Mouse (Mus musculus): ENCODE results near the gene Wnk2. TPM values are rescaled to one million over a fixed set of nuclear protein-coding genes. Genes with fewer than 3 reads are reported as not detected.

Wnk2 gene
- polyA plus RNA-seq, 1 experiment from 2014 or later = 0.89 TPM

DNA sequence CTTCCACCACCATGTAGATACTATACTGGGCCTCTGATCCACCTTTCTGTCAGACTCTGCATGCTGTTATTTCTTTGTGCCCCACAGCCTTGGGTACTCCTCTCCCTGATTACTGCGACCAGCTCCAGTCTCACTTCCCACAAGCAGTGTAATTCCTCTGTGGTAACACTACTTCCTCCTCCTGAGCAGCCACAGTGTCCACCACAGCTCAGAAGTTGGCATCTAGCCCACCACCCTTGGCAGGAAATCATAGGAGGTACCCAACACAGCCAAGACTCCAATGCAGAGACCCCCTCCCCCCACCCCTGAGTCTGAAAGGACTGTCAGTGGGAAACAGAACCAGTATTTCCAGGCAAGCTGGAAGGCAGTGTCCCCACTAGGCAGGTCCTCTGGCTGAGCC is 47.4 kb downstream of the Wnk2 start:
- DNase-seq (ENCODE audit: low spot score) = no peak
- H3K4me1 ChIP-seq = peaks cover 4% of the 10 kb centered on the region; the same call in 1 of the 2 replicates
- no peaks in the 10 kb centered on the region for H3K27me3 ChIP-seq (ENCODE audit: insufficient read depth, poor library complexity, severe bottlenecking)
- no peak overlapping the region for H3K4me3 ChIP-seq
- no peak overlapping the region for H3K27ac ChIP-seq
- WGBS = 78% methylated on average over 1 of the region's 1 CpGs
- H3K9me3 ChIP-seq = no peaks in the 10 kb centered on the region
- no peaks in the 10 kb centered on the region for H3K36me3 ChIP-seq

DNA sequence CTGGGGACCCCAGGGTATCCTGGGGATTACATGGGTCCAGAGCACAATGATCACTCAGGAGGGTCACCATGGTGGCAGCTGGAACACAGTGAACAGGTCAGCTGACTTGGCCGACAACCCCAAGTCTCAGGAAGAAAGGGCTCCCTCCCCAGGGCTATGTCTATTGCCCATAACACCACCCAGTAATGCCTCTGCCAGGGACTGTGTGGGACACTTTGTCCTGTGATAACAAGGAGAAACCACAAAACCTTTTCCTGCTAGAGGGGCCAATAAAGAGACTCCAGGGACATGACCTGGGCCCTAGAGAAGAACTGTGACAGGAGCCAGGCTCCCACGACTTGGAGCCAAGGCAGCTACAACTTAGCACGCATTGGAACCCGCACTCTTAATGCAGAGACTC is 51.0 kb downstream of the Wnk2 start:
- Histone ChIP-seq H3K36me3 (no peaks in the 10 kb centered on the region), H3K27me3 (ENCODE audit: insufficient read depth, poor library complexity, severe bottlenecking) (no peaks in the 10 kb centered on the region), H3K4me1 (no peaks in the 10 kb centered on the region), H3K9me3 (no peaks in the 10 kb centered on the region), H3K4me3 (no peak overlapping the region), H3K27ac (no peak overlapping the region)
- no peak for DNase-seq (ENCODE audit: low spot score)
- WGBS = 88% methylated on average over 4 of the region's 4 CpGs

DNA sequence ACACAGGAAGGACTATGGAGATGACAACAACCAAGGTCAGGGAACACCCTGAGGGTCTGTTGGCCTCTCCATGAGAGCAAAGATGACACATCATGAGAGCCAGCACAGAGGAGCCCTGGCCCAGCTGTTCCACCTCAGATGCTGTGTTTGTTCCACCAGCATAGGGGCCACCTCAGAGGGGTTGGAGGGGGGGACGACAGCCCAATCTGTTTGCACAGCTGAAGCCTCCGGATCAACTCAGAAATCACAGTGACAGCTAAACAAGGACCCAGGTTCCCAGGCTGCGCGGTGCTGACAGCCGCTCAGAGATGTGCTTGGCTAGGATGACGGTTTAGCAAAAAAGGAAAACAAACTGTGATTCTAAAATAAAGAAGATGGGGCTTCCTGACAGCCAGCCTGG is 53.1 kb downstream of the Wnk2 start:
- DNase-seq (ENCODE audit: low spot score) = no peak
- 72% methylated on average over 6 of the region's 6 CpGs for WGBS
- H3K4me1 ChIP-seq = no peaks in the 10 kb centered on the region
- H3K36me3 ChIP-seq = 0 out of 2 replicates have a peak, but pooled peaks cover 3% of the 10 kb centered on the region
- no peaks in the 10 kb centered on the region for H3K9me3 ChIP-seq
- H3K27me3 ChIP-seq (ENCODE audit: insufficient read depth, poor library complexity, severe bottlenecking) = no peaks in the 10 kb centered on the region
- no peak overlapping the region for H3K27ac ChIP-seq
- no peak overlapping the region for H3K4me3 ChIP-seq

DNA sequence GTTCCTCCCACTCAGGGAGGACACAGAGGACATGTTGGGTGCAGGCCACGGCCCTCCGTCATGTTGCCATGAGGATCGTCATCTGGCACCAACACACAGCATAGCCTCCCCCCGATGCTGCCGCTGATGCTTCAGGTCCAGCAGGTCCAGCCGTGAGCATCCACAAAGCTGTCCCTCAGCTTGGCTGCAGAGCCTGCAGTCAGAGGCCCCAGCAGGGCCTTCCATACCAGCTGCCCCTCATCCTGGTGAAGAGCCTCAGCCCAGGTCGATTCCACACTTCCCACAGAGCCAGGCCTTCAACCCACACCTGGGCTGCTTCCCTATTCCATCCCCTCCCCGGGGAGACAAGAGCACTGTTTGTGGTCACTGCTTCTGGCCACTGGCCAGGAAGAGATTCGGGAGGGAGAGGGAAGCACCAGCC is 54.3 kb downstream of the Wnk2 start:
- H3K9me3 ChIP-seq = no peaks in the 10 kb centered on the region
- no peak overlapping the region for H3K27ac ChIP-seq
- H3K27me3 ChIP-seq (ENCODE audit: insufficient read depth, poor library complexity, severe bottlenecking) = no peaks in the 10 kb centered on the region
- 77% methylated on average over 9 of the region's 9 CpGs for WGBS
- no peak overlapping the region for H3K4me3 ChIP-seq
- 0 out of 2 replicates have a peak, but pooled peaks cover 3% of the 10 kb centered on the region for H3K36me3 ChIP-seq
- no peaks in the 10 kb centered on the region for H3K4me1 ChIP-seq
- no peak for DNase-seq (ENCODE audit: low spot score)

DNA sequence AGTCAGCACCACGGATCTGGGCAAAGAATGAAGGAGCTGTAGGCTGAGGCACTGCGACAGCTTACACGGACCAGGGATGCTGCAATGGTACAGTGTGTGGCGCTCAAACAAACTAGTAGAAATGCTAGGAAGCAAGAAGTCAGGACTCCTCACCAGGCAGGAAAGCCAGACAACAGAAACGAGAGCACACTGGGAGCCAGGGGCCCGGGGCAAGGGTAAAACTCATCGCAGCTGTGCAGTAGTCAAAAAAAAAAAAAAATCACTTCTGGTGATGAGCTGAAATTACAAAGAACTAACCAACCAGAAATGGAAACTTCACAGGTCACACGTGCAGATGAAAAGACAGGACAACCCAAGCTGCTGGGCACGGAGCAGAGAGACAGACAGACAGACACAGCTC is 55.2 kb downstream of the Wnk2 start:
- Histone ChIP-seq H3K4me3 (no peak overlapping the region), H3K36me3 (0 out of 2 replicates have a peak, but pooled peaks cover 3% of the 10 kb centered on the region), H3K9me3 (no peaks in the 10 kb centered on the region), H3K27me3 (ENCODE audit: insufficient read depth, poor library complexity, severe bottlenecking) (no peaks in the 10 kb centered on the region), H3K27ac (no peak overlapping the region), H3K4me1 (peaks cover 1% of the 10 kb centered on the region; the same call in 1 of the 2 replicates)
- DNase-seq (ENCODE audit: low spot score) = no peak
- 87% methylated on average over 9 of the region's 9 CpGs for WGBS

DNA sequence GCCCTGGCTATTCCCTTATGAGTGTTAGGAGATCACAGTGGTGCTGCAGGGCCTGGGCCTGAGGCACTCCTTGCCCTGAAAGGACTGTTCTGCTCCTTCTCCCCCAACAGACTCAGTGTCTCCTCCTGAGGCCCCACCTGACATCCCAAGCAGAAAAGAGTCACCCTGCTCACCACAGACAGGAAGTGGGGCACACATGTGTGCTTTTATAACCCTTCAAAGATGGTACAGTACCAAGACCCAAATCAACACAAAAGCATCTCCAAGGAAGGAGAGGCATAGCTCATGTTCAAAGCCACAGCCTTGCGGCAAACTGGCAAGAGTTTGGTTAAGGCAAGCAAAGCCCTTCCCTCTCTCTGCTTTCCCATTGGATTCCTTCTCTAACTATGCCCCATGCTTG is 57.6 kb downstream of the Wnk2 start:
- Histone ChIP-seq H3K36me3 (0 out of 2 replicates have a peak, but pooled peaks cover 3% of the 10 kb centered on the region), H3K27me3 (ENCODE audit: insufficient read depth, poor library complexity, severe bottlenecking) (no peaks in the 10 kb centered on the region), H3K4me1 (peaks cover 13% of the 10 kb centered on the region; the same call in 1 of the 2 replicates), H3K4me3 (no peak overlapping the region), H3K9me3 (no peaks in the 10 kb centered on the region), H3K27ac (no peak overlapping the region)
- 87% methylated on average over 1 of the region's 1 CpGs for WGBS
- no peak for DNase-seq (ENCODE audit: low spot score)

DNA sequence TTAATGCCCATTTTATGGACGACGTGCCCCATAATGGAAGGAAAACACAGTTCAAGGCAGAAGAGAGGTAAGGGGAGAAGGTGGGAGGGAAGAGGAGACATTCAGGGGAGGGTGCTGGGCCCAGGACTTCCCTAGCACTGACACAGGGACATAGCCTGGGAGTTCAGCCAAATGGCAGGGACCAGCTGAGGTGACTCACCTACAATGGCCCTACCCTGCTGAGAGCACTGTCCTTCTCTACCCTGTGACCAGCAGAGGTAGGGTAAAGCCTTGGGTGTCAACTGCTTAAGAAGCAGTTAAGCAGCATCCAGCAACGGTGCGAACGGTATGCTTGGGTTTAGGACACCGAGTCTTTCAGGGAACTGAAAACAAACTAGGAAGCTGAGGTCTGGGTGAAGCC is 58.9 kb downstream of the Wnk2 start:
- H3K27me3 ChIP-seq (ENCODE audit: insufficient read depth, poor library complexity, severe bottlenecking) = no peaks in the 10 kb centered on the region
- H3K4me3 ChIP-seq = no peak overlapping the region
- H3K4me1 ChIP-seq = peaks cover 13% of the 10 kb centered on the region; the same call in 1 of the 2 replicates
- no peak overlapping the region for H3K27ac ChIP-seq
- H3K36me3 ChIP-seq = 0 out of 2 replicates have a peak, but pooled peaks cover 3% of the 10 kb centered on the region
- 85% methylated on average over 6 of the region's 6 CpGs for WGBS
- H3K9me3 ChIP-seq = no peaks in the 10 kb centered on the region
- no peak for DNase-seq (ENCODE audit: low spot score)

DNA sequence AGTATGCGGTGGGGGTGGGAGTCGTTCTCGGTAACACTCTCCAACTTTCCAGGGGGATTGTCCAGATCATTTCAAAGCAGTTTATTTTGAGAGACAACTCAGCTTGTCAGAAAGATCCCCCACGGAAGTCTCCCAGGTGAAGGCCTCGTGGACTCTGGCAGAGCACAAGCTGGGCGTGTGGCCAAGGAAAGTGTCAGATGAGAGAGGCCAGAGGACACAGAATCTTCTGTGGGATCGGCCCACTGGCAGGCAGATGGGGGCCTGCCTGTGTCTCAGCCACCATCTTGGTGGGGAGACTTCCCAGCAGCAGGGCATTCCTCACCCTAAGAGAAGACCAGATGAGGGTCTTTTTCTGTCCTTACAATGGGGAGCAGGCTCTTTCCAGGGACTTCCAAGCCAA is 60.4 kb downstream of the Wnk2 start:
- peaks cover 13% of the 10 kb centered on the region; the same call in 1 of the 2 replicates for H3K4me1 ChIP-seq
- H3K27me3 ChIP-seq (ENCODE audit: insufficient read depth, poor library complexity, severe bottlenecking) = no peaks in the 10 kb centered on the region
- H3K27ac ChIP-seq = peak overlapping the region; percentile 13; the same call in 1 of the 2 replicates
- H3K9me3 ChIP-seq = no peaks in the 10 kb centered on the region
- no peak for DNase-seq (ENCODE audit: low spot score)
- 0 out of 2 replicates have a peak, but pooled peaks cover 3% of the 10 kb centered on the region for H3K36me3 ChIP-seq
- WGBS = 54% methylated on average over 7 of the region's 7 CpGs
- H3K4me3 ChIP-seq = no peak overlapping the region

DNA sequence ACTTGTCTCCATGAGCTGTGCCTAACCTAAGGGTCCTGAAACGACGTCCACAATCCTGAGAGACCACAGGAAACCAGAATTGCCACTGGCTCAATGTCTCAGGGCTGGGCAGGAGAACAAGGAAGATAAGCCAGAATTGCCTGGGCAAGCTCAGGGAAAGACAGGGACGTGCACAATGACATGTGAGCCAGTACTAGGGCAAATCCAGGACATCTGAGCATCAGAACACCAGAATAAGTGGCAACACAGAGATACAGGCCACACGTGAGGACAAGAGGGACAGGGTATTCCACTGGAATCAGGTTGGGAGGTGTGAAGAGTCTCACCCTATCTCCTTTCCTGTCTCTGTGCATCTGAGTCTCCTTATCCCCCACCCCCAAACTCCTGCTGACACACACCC is 61.4 kb downstream of the Wnk2 start:
- Histone ChIP-seq H3K9me3 (no peaks in the 10 kb centered on the region), H3K27me3 (ENCODE audit: insufficient read depth, poor library complexity, severe bottlenecking) (no peaks in the 10 kb centered on the region), H3K4me3 (no peak overlapping the region), H3K4me1 (peaks cover 15% of the 10 kb centered on the region; the same call in 1 of the 2 replicates), H3K36me3 (0 out of 2 replicates have a peak, but pooled peaks cover 3% of the 10 kb centered on the region), H3K27ac (no peak overlapping the region)
- 39% methylated on average over 4 of the region's 4 CpGs for WGBS
- DNase-seq (ENCODE audit: low spot score) = no peak

DNA sequence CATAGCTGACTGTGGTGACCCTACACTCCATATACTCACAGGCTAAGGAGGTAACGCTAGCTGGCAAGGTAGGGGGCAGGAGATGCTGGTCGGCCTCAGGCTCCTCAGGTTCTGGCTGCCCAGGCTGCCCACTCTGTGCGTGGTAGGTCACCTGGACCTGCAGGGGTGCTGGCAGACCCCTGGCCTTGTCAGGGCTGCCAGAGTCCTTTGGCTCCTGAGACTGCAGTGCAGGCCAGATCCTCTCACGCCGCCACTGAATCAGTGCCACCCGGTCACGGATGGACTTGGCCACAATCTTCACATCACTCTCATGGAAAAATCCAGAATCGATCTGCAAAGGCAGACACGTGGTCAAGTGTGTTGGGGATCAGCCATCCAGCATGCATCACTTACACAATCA is 62.6 kb downstream of the Wnk2 start:
- Histone ChIP-seq H3K4me1 (peaks cover 15% of the 10 kb centered on the region; the same call in 1 of the 2 replicates), H3K27ac (no peak overlapping the region), H3K4me3 (no peak overlapping the region), H3K9me3 (no peaks in the 10 kb centered on the region), H3K36me3 (no peaks in the 10 kb centered on the region), H3K27me3 (ENCODE audit: insufficient read depth, poor library complexity, severe bottlenecking) (no peaks in the 10 kb centered on the region)
- 91% methylated on average over 9 of the region's 9 CpGs for WGBS
- DNase-seq (ENCODE audit: low spot score) = no peak

DNA sequence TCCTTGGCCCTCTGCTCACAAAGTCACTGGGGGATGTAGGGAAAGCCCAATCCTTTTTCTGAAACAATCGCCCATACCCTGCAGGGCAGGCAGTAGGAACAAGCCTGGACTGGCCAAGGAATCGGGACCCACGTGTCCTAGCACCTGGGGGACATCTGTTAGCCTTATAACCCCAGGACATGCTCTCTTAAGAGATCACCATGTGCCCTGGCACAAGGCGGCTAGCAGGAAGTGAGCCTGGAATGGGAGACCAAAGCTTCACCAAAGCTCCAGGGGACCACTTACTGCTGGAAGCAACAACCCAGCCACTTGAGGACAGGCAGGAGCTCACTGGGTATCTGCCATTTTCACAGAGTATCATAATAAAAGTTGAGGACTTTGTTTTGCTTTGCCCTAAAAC is 63.0 kb downstream of the Wnk2 start:
- DNase-seq (ENCODE audit: low spot score) = no peak
- peaks cover 15% of the 10 kb centered on the region; the same call in 1 of the 2 replicates for H3K4me1 ChIP-seq
- H3K4me3 ChIP-seq = no peak overlapping the region
- no peaks in the 10 kb centered on the region for H3K36me3 ChIP-seq
- H3K27ac ChIP-seq = no peak overlapping the region
- no peaks in the 10 kb centered on the region for H3K9me3 ChIP-seq
- 71% methylated on average over 4 of the region's 4 CpGs for WGBS
- no peaks in the 10 kb centered on the region for H3K27me3 ChIP-seq (ENCODE audit: insufficient read depth, poor library complexity, severe bottlenecking)

DNA sequence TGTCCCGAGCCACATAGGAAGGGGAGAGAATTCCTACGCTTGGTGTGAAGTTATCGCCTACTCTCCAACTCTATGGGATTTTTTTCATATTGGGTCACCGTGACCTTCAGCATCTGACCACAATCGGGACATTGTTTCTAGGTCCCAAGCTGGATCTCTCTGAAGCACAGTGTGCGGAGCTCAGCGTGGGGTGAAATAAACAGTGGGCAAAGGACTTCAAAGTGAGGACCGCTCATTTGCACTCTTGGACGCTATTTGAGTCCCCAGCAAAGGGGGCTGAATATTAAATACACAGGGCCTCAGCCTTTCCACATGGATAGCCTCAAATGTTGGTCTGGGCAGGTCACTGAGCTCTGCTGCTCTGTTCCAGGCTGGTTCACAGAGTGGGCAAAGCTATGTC is 63.9 kb downstream of the Wnk2 start:
- Histone ChIP-seq H3K36me3 (no peaks in the 10 kb centered on the region), H3K9me3 (no peaks in the 10 kb centered on the region), H3K27me3 (ENCODE audit: insufficient read depth, poor library complexity, severe bottlenecking) (no peaks in the 10 kb centered on the region), H3K4me3 (no peak overlapping the region), H3K4me1 (peaks cover 15% of the 10 kb centered on the region; the same call in 1 of the 2 replicates), H3K27ac (no peak overlapping the region)
- no peak for DNase-seq (ENCODE audit: low spot score)
- 83% methylated on average over 9 of the region's 9 CpGs for WGBS

DNA sequence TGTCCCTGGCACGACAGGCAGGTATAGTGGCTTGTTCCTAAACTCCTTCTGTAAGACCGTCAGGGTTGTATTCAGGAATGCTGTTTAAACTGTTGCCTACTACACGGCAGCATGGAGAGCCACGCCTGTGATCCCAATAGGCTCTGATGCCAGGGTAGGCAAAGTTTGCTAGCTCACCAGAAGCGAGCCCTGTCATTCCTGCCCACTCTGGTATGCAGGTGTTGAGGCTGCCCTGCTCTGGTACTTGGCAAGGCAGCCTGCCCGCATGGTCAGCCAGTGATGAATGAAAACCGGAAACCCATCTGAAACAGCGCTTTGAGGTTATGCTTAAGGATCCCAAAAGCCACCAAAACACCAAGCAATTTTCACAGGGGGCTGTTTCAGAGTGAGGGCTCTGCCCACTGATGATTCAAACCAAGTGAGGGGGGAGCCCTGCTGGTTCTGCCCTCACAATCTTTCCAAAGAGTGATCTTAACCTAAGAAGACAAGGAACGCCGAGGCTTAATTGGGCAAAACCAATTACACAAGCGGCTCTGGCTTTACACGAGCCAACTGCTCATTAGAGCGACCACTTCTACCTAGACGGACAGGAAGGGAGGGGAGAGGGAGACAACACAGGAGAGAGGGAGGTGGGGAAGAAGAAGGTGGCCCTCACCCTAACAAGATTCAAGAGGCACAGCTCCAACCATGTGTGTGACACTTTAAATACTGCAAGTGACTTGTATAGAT is 65.5 kb downstream of the Wnk2 start:
- no peak overlapping the region for H3K4me3 ChIP-seq
- DNase-seq (ENCODE audit: low spot score) = no peak
- H3K9me3 ChIP-seq = no peaks in the 10 kb centered on the region
- no peak overlapping the region for H3K27ac ChIP-seq
- H3K36me3 ChIP-seq = no peaks in the 10 kb centered on the region
- 86% methylated on average over 14 of the region's 14 CpGs for WGBS
- H3K4me1 ChIP-seq = peaks cover 10% of the 10 kb centered on the region; the same call in 1 of the 2 replicates
- no peaks in the 10 kb centered on the region for H3K27me3 ChIP-seq (ENCODE audit: insufficient read depth, poor library complexity, severe bottlenecking)
